Mouse (Mus musculus) testis, postnatal 10 days (tissue): ENCODE measurements around the gene Zfp787.
A peak's percentile ranks its signal among the peaks of the same experiment; 100 is the strongest.
"Not testable (repeated sequence)": the region's sequence is repeated elsewhere in the genome, so short reads cannot be mapped to it uniquely, and the experiment has no call there.

Experiments used
- DNase-seq: peaks from one replicate; pipeline ENCODE4 v3.0.0; 2021; ENCODE audit warnings: low spot score

Gene Zfp787

DNA sequence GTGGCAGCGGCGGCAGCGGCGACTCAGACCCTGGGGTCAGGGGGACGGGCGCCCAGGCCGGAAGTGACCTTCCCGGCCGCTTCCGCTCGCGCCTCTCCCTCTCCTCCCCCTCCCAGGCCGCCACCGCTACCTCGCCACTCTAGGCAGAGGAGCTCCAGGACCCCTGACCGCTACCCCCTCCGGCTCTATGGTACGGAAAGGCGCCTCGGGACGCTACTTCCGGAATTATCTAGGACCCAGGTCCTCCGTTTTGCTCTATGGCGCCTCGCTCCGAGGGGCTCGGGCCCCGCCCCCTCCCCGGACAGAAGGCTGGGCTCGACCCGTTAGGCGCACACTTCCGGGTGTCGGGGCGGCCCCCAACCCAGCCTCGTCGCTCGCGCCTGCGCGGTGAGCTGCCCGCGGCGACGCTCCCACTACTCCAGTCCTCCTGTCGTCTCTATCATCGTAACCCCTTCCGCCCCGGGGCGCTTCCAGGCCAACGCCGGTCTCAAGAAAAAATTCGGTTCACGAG, at the start of gene Zfp787:
Gene Zfp787, minus strand, starts transcription at position 97 of the 511 bp plus-strand sequence.
- peak; percentile 97 for DNase-seq

DNA sequence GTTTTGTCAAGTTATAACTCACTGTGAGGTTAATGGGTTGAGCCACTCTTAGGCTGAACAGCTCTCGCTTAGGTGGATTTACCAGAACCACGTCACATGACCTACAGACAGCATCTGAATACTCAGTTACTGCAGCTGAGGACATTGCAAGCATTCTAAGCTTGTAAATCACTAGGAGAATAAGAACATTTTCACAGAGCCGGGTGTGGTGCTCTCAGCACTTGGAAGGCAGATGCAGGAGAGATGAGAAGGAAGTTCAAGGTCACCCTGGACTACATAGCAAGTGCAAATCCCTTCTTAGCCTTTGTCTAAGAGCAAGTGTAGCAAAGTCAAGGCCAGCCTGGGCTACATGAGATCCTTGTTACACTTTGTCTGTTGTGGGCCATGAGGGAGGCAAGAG, 48.4 kb upstream of the Zfp787 start:
- no peak for DNase-seq

- no peak for DNase-seq
These were observed 41.0 kb upstream of the Zfp787 start, which contains the start of gene Galp for GRCm38 (mm10) chr7:6196790-6197189. TSS of gene Galp (plus strand) at chr7:6197090.

DNA sequence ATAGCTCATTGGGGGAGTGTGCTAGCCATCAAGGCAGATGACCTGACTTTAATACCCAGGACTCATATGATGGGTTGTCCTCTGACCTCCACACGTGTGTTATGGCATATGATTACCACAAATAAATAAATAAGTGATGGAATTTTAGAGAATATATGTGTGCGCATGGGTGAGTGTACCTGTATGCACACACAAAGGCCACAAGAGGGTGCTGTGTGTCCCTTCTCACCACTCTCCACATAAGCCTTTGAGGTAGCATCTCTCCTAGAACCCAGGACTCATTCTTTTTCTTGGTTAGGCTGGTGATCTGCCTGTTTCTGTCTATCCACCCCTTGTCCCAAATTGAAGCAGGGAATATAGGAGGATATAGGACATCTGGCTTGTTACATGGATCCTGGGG, 40.0 kb upstream of the Zfp787 start:
- DNase-seq, result no peak

DNA sequence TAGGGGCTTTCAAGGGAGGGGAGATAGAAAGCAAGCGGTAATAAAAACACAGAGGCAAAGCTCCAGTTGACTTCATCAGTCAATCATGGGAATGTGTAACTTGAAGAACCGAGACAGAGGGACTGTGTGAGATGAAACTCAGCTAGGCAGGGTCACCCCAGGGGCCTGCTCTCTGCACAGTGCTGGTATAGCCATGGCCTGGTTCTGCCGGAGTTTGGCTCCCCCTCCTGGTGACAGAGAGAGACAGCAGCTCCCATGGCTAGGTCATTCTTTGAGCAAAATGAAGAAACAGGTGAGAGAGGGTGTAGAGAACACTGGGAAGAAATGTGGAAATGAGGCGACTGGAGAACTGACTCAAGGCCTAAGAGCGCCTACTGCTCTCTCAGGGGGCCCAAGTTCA, 38.3 kb upstream of the Zfp787 start:
- peak; percentile 81 for DNase-seq

GRCm38 (mm10) chr7:6191376-6191775, 35.6 kb upstream of the Zfp787 start:
- peak; percentile 92 for DNase-seq

DNA sequence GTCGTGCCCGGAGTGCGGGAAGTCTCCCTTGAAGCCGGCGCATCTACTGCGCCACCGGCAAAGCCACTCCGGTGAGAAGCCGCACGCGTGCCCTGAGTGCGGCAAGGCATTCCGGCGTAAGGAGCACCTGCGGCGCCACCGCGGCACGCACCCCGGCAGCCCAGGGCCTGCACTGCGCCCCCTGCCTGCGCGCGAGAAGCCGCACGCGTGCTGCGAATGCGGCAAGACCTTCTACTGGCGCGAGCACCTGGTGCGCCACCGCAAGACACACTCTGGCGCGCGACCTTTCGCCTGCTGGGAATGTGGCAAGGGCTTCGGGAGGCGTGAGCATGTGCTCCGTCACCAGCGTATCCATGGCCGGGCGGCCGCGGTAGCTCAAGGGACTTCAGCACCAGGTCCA, 33.7 kb upstream of the Zfp787 start:
- DNase-seq, result peak; percentile 51

GRCm38 (mm10) chr7:6186756-6187155, 31.0 kb upstream of the Zfp787 start:
- no peak for DNase-seq

DNA sequence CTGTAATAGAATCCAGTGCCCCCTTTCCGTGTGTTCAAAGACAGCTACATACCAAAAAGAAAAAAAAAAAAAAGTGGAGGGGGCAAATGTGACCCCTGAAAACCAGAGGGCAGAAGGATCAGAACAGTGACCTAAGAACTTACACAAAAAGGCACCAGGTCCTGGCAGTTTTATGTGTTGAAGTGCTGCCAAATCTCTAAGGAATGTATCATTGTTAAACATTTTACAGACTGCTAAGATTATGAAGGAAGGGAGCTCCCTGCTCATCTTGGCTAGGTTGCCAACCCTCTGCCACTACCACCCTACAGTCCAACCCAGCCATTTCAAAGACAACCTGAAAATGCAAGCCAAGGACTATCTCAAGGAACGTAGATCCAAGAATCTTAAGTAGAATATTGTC, 30.4 kb upstream of the Zfp787 start:
- DNase-seq, result no peak

- no peak for DNase-seq
These were observed 29.6 kb upstream of the Zfp787 start for GRCm38 (mm10) chr7:6185391-6185790.

GRCm38 (mm10) chr7:6184521-6184920, 28.7 kb upstream of the Zfp787 start:
- peak; percentile 46 for DNase-seq

GRCm38 (mm10) chr7:6183802-6184201, 28.0 kb upstream of the Zfp787 start:
- no peak for DNase-seq

GRCm38 (mm10) chr7:6182882-6183281, 27.1 kb upstream of the Zfp787 start:
- DNase-seq, result no peak

DNA sequence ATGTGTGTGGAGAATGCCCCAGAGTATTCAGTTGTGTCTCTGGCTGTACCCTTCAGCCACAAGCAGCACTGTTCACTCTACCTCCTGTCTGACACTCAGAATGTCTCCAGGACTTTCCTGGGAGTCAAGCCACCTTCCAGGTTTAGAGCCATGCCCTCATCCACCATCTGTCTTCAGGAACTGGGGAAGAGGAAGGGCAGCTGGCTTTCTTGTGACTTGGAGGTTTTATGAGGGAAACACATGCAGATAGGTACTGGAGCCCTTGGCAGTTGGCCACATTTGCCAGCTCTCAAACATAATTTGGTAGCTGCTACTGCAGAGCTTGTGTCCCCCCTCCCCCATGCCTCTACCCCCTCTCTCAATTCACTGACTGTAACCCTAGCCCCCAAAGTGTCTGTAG, 23.2 kb upstream of the Zfp787 start:
- no peak for DNase-seq

DNA sequence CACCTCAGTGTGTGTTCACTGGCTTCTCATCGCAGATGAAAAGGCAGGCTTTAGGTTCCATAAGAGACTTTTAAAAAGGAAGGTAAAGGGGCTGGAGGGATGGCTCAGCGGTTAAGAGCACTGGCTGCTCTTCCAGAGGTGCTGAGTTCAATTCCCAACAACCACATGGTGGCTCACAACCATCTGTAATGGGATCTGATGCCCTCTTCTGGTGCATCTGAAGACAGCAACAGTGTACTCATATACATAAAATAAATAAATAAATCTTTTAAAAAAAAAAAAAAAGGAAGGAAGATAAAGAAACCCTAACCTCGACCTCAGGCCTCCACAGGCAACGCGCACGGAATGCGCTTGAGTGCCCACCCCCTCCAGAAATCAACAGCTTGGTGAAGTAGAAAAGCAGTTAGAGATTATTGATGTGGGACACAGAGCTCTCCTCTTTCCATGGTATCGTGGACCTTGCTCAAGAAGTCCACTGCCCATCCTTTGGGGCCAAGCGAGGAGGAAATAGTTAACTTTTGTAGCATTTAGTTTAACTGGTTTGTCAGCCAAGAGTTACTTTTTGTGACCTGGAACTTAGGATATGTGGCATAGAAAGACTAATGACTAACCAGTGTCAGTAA, 18.7 kb upstream of the Zfp787 start:
- not testable (repeated sequence) for DNase-seq

DNA sequence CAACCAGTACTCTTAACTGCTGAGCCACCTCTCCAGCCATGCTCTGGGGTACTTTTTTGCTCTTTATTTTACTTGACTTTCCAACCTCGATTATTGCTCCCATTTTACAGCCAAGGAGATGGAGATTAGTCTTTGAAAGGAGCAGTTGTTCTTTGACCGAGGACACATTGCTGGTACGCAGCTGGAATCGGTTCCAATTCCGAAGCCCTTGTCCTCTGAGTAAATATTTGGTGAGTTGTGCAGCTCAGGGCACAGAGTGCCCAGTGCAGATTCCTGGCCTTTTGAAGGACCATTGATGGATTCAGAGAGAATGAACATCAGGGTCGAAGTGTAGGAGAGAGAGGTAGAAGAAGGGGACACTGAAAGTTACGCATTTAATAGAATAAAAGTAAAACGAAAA, 18.1 kb upstream of the Zfp787 start:
- no peak for DNase-seq

DNA sequence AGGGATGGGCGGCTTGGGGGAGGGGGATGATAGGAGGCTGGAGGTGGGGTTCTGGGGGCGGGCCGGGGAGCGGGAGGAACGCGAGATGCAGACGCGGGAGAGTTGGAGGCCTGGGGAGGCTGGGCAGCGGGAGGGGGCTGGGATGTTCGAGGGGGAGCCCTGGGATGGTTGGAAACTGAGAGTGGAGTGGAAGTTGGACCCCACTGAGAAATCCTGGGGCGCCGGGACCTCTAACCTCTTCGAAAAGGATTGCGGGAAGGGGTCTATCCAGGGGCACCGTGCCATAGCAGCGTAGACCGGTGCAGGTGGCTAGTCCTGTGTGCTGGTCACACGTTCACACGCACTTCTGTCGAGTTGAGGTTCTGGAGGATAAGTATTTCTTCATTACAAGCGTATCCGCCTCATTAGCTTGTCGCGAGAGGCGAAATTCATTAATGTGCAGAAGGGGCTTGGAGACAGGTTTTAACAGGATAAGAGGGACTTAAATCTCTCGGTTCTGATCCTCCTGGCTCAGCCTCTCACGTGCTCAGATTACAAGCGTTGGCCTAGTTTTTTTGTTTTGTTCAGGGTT, 17.0 kb upstream of the Zfp787 start:
- no peak for DNase-seq

DNA sequence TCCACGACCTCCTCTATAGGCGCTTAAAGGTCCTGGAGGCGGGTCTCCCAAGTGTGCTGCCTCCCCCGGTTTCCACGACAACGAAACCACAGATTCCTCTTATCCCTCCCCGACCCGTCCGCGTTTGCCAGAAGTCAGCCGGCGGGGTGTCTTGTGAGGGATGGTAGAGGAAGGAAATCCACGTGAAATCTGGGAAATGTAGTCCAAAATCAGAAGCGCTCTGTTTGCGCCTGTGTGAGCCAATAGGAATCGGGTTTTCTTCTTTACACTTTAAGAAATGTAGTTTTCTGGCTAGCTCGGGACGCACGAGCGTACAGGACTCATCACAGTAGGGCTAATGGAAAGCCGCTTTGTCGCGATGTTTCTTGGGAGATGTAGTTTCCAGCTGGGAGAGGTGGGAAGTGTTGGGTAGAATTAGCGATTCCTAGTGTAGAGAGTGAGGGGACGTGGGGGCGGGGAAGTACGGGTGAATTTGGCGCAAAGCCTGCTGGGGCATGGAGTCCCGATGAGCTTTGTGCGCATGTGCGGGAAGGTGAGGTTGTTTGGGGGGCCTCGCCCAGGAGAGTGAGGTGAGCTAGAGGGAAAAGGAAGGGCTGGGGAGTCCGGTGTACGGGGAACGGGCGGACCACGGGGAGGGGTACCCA, 16.3 kb upstream of the Zfp787 start, which contains the start of gene Zfp444:
Gene Zfp444, plus strand, starts transcription at position 221 of the 644 bp plus-strand sequence.
- DNase-seq, result peak; percentile 99

DNA sequence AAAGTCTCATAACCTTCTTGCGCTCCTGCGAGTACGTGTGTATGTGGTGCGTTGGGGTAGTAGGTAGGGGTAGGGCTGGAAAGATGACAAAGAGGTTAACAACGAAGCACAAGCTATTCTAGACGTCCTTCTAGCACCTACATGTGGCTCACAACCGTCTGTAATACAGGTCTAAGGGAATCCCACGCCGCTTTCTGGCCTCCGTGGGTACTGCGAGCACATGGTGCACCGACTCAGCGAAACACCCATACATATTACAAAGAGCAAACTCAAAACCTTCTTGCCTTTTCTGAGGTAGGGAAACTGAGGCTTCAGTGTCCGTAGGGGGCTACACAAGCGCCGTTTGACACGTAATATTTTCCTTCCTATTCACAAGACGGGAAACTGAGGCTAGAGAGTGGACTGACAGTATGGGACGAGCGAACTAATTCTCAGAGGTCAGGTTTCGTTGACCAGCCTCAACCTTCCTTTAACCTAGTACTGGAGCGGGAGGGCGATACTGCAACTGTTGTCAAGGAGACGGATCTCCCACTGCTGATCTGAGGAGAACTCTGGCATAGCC, 15.7 kb upstream of the Zfp787 start:
- peak; percentile 83 for DNase-seq

DNA sequence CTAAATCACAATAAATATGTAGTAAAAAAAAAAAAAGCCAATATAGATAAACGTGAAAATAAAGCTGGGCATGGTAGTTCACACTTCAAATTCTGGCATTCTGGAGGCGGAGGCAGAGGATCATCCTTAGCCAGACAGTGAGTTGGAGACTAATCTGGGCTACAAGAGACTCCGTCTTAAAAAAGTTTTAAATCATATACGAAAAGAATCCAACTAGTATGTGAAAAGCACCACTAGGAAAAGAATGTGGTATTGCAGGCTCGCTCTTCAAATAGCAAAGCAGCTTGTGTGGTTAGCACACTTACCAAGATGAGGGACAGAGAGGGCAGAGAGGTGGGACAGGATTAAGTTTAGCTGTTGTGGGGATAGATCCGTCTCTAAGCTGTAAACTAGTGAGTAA, 15.1 kb upstream of the Zfp787 start:
- no peak for DNase-seq

DNA sequence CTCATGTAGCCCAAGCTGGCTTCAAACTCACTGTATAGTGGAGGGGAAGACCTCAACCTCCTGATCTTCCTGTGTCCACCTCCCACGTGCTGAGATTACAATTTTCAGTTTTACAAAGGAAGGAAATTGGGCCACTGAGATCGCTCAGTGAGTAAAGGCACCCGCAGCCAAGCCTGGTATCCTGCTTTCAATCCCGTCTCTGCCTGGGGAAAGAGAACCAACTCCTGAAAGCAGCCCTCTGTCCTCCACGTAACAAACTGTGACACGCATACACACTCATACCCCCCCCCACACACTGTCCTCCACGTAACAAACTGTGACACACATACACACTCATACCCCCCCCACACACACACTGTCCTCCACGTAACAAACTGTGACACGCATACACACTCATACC, 14.6 kb upstream of the Zfp787 start:
- DNase-seq, result no peak

DNA sequence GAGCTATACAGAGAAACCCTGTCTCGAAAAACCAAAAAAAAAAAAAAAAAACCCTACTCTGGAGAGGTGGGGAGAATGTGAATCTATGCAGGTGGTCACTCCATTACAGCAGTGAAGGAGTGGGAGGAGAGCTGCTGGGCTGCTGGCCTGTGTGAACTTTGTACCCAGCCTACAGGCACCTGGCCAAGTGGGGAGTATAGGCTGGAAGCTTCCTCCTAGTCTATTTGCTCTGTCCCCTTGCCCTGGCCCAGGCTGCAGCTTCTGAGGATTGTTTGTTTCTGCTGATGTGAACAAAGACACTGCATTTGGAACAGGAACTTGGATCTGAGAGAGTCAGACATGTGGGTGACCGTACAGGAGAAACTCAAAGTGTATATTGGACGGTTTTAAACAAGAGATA, 13.6 kb upstream of the Zfp787 start:
- peak; percentile 80 for DNase-seq

GRCm38 (mm10) chr7:6164671-6165070, 8.9 kb upstream of the Zfp787 start:
- no peak for DNase-seq
